Mouse (Mus musculus): ENCODE measurements around the gene Tmprss11c. TPM values are rescaled to one million over a fixed set of nuclear protein-coding genes. Genes with fewer than 3 reads are reported as not detected.
A peak's percentile ranks its signal among the peaks of the same experiment; 100 is the strongest.

Tmprss11c gene
- total and polyA plus RNA-seq, 3 experiments, result not detected

- no peaks in the 10 kb centered on the region; a peak in 1 of 4 replicates for H3K4me1 ChIP-seq (ENCODE audit: control insufficient read depth in 1 of 2, insufficient read depth in 2 of 2, low read length in 2 of 2)
- no peaks in the 10 kb centered on the region for H3K79me2 ChIP-seq (ENCODE audit: control insufficient read depth, insufficient read depth, low read length, poor library complexity)
- no peaks in the 10 kb centered on the region for H3K9me3 ChIP-seq (replicated peaks; ENCODE audit: insufficient read depth, low read length)
- H3K4me3 ChIP-seq (ENCODE audit: control insufficient read depth in 1 of 2, insufficient read depth in 1 of 2, low read depth in 2 of 2, low read length in 2 of 2), result no peak overlapping the region
- peak; percentile 70 for DNase-seq (ENCODE audit: low read depth, low spot score)
- peaks cover 5 to 7% of the 10 kb centered on the region in 2 experiments; a peak in 3 of 4 replicates for H3K27me3 ChIP-seq (ENCODE audit: control insufficient read depth in 1 of 2, insufficient read depth in 2 of 2, low read length in 2 of 2)
- no peak overlapping the region for H3K27ac ChIP-seq (ENCODE audit: control insufficient read depth, low read depth, low read length)
- no peak for TF ChIP-seq MAX (IDR thresholded peaks at IDR 0.05; ENCODE audit: low read length)
- TF ChIP-seq MAZ (IDR thresholded peaks at IDR 0.05; ENCODE audit: low read depth, low read length), result no peak
- TF ChIP-seq MYC (IDR thresholded peaks at IDR 0.05; ENCODE audit: low read depth, low read length), result no peak
- peak; percentile 55 for TF ChIP-seq SMC3 (IDR thresholded peaks at IDR 0.05; ENCODE audit: low read depth, low read length)
- TF ChIP-seq BHLHE40 (IDR thresholded peaks at IDR 0.05; ENCODE audit: borderline replicate concordance, low read depth, low read length), result no peak
- TF ChIP-seq TCF12 (IDR thresholded peaks at IDR 0.05; ENCODE audit: low read depth, low read length), result no peak
- TF ChIP-seq UBTF (IDR thresholded peaks at IDR 0.05; ENCODE audit: borderline replicate concordance, insufficient read depth, low read depth, low read length), result no peak
- TF ChIP-seq ELF1 (IDR thresholded peaks at IDR 0.05; ENCODE audit: low read depth, low read length), result no peak
- TF ChIP-seq NRF1 (IDR thresholded peaks at IDR 0.05; ENCODE audit: insufficient read depth, low read depth, low read length, poor library complexity, severe bottlenecking), result no peak
- TF ChIP-seq RCOR1 (IDR thresholded peaks at IDR 0.05; ENCODE audit: low read depth, low read length), result no peak
- TF ChIP-seq MYB (IDR thresholded peaks at IDR 0.05; ENCODE audit: low read depth, low read length), result no peak
- no peak for TF ChIP-seq KAT2A (conservative IDR thresholded peaks at IDR 0.05; ENCODE audit: low read depth, low read length)
- TF ChIP-seq GATA1 (IDR thresholded peaks at IDR 0.05; ENCODE audit: low read depth, low read length), result no peak
- TF ChIP-seq ETS1 (IDR thresholded peaks at IDR 0.05; ENCODE audit: low read depth, low read length), result no peak
- TF ChIP-seq RAD21 (IDR thresholded peaks at IDR 0.05; ENCODE audit: low read depth, low read length), result peak; percentile 81
- no peak for TF ChIP-seq POLR2AphosphoS5 (IDR thresholded peaks at IDR 0.05; ENCODE audit: borderline replicate concordance, low read depth, low read length)
- TF ChIP-seq POLR2AphosphoS2 (IDR thresholded peaks at IDR 0.05; ENCODE audit: low read length), result no peak
- TF ChIP-seq CTCF (IDR thresholded peaks at IDR 0.05 in 2 of 3, conservative IDR thresholded peaks at IDR 0.05 in 1 of 3; ENCODE audit: control insufficient read depth in 1 of 3, insufficient read depth in 1 of 3, low read depth in 2 of 3, low read length in 3 of 3, poor library complexity in 1 of 3, severe bottlenecking in 1 of 3), result peak; percentile 11 to 65 (median 47); a peak in 5 of 6 replicates
- TF ChIP-seq MEF2A (IDR thresholded peaks at IDR 0.05; ENCODE audit: extremely low read depth, insufficient replicate concordance, low read depth, low read length, poor library complexity, severe bottlenecking), result no peak
- no peak for TF ChIP-seq TBP (IDR thresholded peaks at IDR 0.05; ENCODE audit: low read depth, low read length)
- no peak for TF ChIP-seq NELFE (IDR thresholded peaks at IDR 0.05; ENCODE audit: low read depth, low read length)
- no peak for TF ChIP-seq TAL1 (IDR thresholded peaks at IDR 0.05; ENCODE audit: low read length)
- no peak for TF ChIP-seq ZNF384 (IDR thresholded peaks at IDR 0.05; ENCODE audit: low read depth, low read length)
- peak; percentile 42; the same call in 1 of the 2 replicates for TF ChIP-seq ZC3H11A (IDR thresholded peaks at IDR 0.05; ENCODE audit: low read depth, low read length)
- no peak for TF ChIP-seq E2F4 (IDR thresholded peaks at IDR 0.05; ENCODE audit: borderline replicate concordance, low read depth, low read length)
- no peak for TF ChIP-seq HCFC1 (IDR thresholded peaks at IDR 0.05; ENCODE audit: low read depth, low read length)
- no peak for TF ChIP-seq ZKSCAN1 (IDR thresholded peaks at IDR 0.05; ENCODE audit: low read depth, low read length)
- no peak for TF ChIP-seq ZMIZ1 (IDR thresholded peaks at IDR 0.05; ENCODE audit: low read depth, low read length)
- TF ChIP-seq POLR2A (IDR thresholded peaks at IDR 0.05; ENCODE audit: control insufficient read depth in 1 of 2, insufficient read depth in 1 of 2, low read depth in 1 of 2, low read length in 2 of 2, poor library complexity in 1 of 2), result no peak
- no peaks in the 10 kb centered on the region for H3K36me3 ChIP-seq (ENCODE audit: control insufficient read depth in 1 of 2, insufficient read depth in 2 of 2, low read length in 2 of 2)
- no peak overlapping the region for H3K9ac ChIP-seq (ENCODE audit: control insufficient read depth, low read depth, low read length, poor library complexity, severe bottlenecking)
Measured at GRCm38 (mm10) chr5:86191356-86191755, 97.8 kb downstream of the Tmprss11c start.
